Mouse (Mus musculus): ENCODE data around the gene Adgrg5.

DNA sequence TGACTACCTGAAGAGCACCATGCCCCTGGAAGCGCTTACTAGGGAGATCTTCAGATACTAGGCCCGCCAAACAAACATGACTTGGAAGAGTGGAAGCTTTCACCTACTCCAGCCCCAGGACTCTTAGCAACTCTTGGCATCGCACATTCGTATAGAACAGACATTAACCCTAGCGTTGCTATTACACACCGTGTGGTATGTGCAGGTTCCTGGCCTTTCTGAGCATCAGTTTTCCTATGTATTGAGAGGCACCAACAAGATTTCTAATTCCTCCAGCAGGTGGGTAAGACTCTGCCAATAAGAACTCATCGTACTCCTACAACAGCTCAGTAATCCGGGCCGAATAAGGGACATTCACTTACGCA is 6.6 kb upstream of the Adgrg5 start:
- no peak for TF ChIP-seq POLR2A (IDR thresholded peaks at IDR 0.05; ENCODE audit: control insufficient read depth, extremely low read depth, insufficient read depth, low read length, poor library complexity)
- no peak for TF ChIP-seq CTCF (IDR thresholded peaks at IDR 0.05; ENCODE audit: borderline replicate concordance, control insufficient read depth, extremely low read depth, insufficient read depth, low read length, poor library complexity)

All from thymus, adult 2 months (tissue).